Mouse (Mus musculus) ES-E14 (cell line): ENCODE results near the gene Gaa. TPM values are rescaled to one million over a fixed set of nuclear protein-coding genes. Genes with fewer than 3 reads are reported as not detected.

Experiments
- DNase-seq: peaks from one replicate; pipeline ENCODE4 v3.0.0-alpha.2; 2013; ENCODE audit warnings: low read depth, low spot score
- H3K27ac ChIP-seq: 2 replicates; pipeline ENCODE4 v1.5.1; 2012; ENCODE audit warnings: low read depth, mild to moderate bottlenecking, low read length, moderate library complexity, mixed read lengths; ENCODE audit not compliant: poor library complexity, insufficient read depth, severe bottlenecking
- H3K36me3 ChIP-seq: 2 replicates; pipeline ENCODE4 v1.6.1; 2012; ENCODE audit warnings: mild to moderate bottlenecking, low read length, moderate library complexity, mixed read lengths; ENCODE audit not compliant: control insufficient read depth, poor library complexity, insufficient read depth, severe bottlenecking
- H3K4me1 ChIP-seq, 2 experiments: fragments of 150-350 bp in 1 of 2; sonication (generic) in 1 of 2; 2 replicates each; pipeline ENCODE4 v1.6.1; 2012; ENCODE audit warnings: low read length in 2 of 2, mild to moderate bottlenecking in 1 of 2, mixed read lengths in 1 of 2; ENCODE audit not compliant: control insufficient read depth in 2 of 2, insufficient read depth in 2 of 2, poor library complexity in 1 of 2
- H3K4me3 ChIP-seq, 2 experiments: fragments of 150-350 bp in 1 of 2; sonication (generic) in 1 of 2; 2 replicates each; pipeline ENCODE4 v1.5.1; 2012; ENCODE audit warnings: low read length in 2 of 2, low read depth in 1 of 2, mild to moderate bottlenecking in 1 of 2, mixed read lengths in 1 of 2; ENCODE audit not compliant: insufficient read depth in 1 of 2, poor library complexity in 1 of 2, severe bottlenecking in 1 of 2
- H3K9ac ChIP-seq: 2 replicates; pipeline ENCODE4 v1.6.1; 2012; ENCODE audit warnings: low read depth, mild to moderate bottlenecking, low read length, mixed read lengths; ENCODE audit not compliant: poor library complexity, insufficient read depth, severe bottlenecking
- H3K9me3 ChIP-seq: fragments of 150-350 bp; sonication (generic); 2 replicates; pipeline ENCODE4 v1.6.1; 2012; ENCODE audit warnings: low read depth, mild to moderate bottlenecking, low read length; ENCODE audit not compliant: control insufficient read depth, insufficient read depth
- CHD2 ChIP-seq: IDR thresholded peaks from 2 replicates; pipeline ENCODE4 v1.6.1; 2014; ENCODE audit warnings: mild to moderate bottlenecking, low read depth, low read length, inconsistent platforms
- HCFC1 ChIP-seq: IDR thresholded peaks from 2 replicates; pipeline ENCODE4 v1.6.1; 2012; ENCODE audit warnings: low read length, inconsistent platforms, borderline replicate concordance; ENCODE audit not compliant: insufficient read depth
- MAFK ChIP-seq: IDR thresholded peaks from 2 replicates; pipeline ENCODE4 v1.6.1; 2014; ENCODE audit warnings: mild to moderate bottlenecking, low read depth, low read length, inconsistent platforms; ENCODE audit not compliant: insufficient read depth
- ZC3H11A ChIP-seq: IDR thresholded peaks from 2 replicates; pipeline ENCODE4 v1.6.1; 2012; ENCODE audit warnings: low read depth, mild to moderate bottlenecking, inconsistent platforms, low read length, borderline replicate concordance
- ZNF384 ChIP-seq: IDR thresholded peaks from 2 replicates; pipeline ENCODE4 v1.6.1; 2012; ENCODE audit warnings: low read depth, low read length, inconsistent platforms
- in situ Hi-C, 2 experiments: fragments of 600-800 bp; cut with MboI; formaldehyde crosslinking; loops; one replicate each; pipeline ENCODE4 v1.15.1; 2025; ENCODE audit warnings: low sequenced_read_pairs in 2 of 2, inconsistent platforms in 1 of 2; ENCODE audit not compliant: unreplicated experiment in 2 of 2
- total RNA-seq: library from RNA; depleted of rRNA; stranded (reverse); fragments of 300-350 nt; gene quantifications from 2 replicates; pipeline ENCODE4 v1.2.3, GENCODE M21; 2012

Gaa gene
- total RNA-seq, 1 experiment: 69.3 TPM

DNA sequence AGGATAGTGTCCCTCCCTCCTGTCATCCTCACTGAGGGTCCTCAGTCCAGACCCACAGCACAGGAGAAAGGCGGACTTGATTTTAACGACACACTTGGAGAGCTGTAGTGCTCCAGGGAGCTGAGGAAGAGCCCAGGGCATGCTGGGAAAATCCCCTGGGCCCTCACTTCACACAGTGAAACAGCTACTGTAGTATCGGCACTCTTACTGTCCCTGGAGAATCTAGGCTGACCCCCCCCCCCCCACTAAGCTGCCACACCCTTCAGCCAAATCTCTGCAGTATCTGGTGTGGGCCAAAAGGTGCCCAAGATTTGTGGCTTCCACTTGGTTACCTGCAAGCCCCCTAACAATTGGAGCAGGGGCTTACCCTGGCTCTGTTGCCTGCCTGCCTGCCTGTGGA is 30.7 kb upstream of the Gaa start:
- DNase-seq: no peak
- in situ Hi-C loops: no loop called here
- peaks cover 3 to 30% of the 10 kb centered on the region in 2 experiments; a peak in 3 of 4 replicates for H3K4me1 ChIP-seq
- no peaks in the 10 kb centered on the region for H3K36me3 ChIP-seq
- H3K9ac ChIP-seq: no peak overlapping the region
- no peak overlapping the region for H3K27ac ChIP-seq
- no peak overlapping the region for H3K4me3 ChIP-seq
- H3K9me3 ChIP-seq: no peaks in the 10 kb centered on the region
- TF ChIP-seq ZC3H11A (no peak), CHD2 (no peak), ZNF384 (no peak), MAFK (no peak), HCFC1 (no peak)

DNA sequence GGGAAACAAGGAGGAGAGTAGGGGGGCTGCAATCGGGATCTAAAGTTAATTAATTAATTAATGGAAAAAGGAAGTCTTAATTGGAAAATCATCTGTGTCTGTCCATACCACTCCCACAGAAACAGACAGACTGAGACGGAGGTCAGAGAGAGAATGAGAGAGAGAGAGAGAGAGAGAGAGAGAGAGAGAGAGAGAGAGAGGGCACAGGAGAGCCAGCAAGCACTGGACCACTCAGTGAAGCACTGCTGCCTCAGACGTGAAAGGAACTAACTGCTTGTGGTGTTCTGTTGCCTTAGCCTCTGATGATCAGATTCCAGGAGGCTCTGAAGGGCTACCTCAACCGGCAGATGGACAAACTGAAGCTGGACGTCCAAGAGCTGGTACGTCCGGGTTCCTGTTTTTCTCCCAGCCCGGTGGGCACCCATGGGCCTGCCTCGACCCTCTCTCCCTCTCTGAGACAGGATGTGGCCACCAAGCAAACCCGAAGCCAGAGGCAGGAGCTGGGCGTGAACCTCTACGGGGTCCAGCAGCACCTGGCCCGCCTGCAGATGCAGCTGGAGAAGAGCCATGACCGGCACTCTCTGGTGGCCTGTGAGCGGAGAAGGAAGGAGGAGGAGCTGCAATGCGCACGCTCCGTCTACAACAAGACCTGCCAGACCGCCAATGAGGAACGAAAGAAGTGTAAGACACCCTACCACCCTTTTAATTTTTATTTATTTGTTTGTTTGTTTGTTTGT is 30.0 kb upstream of the Gaa start:
- in situ Hi-C loops: no loop called here

DNA sequence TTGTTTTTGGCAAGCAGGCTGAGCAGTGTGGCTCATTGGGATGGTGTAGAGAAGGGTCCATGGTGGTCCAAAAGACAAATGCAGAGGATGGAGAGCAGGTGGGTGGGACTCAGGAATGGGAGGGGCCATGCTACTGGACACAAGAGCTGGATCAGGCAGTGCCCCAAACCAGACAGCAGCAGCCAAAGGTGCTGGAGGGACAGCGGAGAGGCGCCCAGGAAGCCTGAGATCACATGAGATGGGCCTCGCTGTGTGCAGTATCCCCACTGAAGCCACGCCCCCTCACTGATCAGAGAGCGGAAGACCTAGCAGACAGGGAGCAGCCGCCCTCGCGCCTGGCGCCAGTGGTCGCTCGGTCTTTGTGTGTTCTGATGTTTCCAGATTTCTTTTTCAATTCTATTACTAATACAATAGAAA is 29.4 kb upstream of the Gaa start:
- H3K4me3 ChIP-seq: peak overlapping the region in 1 of 2 experiments; percentile 35
- no peaks in the 10 kb centered on the region for H3K36me3 ChIP-seq
- H3K9ac ChIP-seq: no peak overlapping the region
- H3K27ac ChIP-seq: no peak overlapping the region
- no peak for DNase-seq
- peaks cover 3 to 38% of the 10 kb centered on the region in 2 experiments; a peak in 3 of 4 replicates for H3K4me1 ChIP-seq
- in situ Hi-C loops: no loop called here
- TF ChIP-seq CHD2 (no peak), ZC3H11A (no peak), MAFK (no peak), ZNF384 (no peak)
- H3K9me3 ChIP-seq: no peaks in the 10 kb centered on the region

More for the DNA sequence above, 30.0 kb upstream of the Gaa start:
- Histone ChIP-seq H3K9ac (peak overlapping the region; percentile 67; the same call in 1 of the 2 replicates), H3K36me3 (no peaks in the 10 kb centered on the region), H3K4me1 (peaks cover 3 to 36% of the 10 kb centered on the region in 2 experiments; a peak in 3 of 4 replicates), H3K9me3 (no peaks in the 10 kb centered on the region), H3K27ac (no peak overlapping the region), H3K4me3 (peak overlapping the region; percentile 33 to 35)
- DNase-seq: no peak
- TF ChIP-seq ZNF384 (no peak), HCFC1 (no peak), ZC3H11A (no peak), CHD2 (no peak), MAFK (no peak)

DNA sequence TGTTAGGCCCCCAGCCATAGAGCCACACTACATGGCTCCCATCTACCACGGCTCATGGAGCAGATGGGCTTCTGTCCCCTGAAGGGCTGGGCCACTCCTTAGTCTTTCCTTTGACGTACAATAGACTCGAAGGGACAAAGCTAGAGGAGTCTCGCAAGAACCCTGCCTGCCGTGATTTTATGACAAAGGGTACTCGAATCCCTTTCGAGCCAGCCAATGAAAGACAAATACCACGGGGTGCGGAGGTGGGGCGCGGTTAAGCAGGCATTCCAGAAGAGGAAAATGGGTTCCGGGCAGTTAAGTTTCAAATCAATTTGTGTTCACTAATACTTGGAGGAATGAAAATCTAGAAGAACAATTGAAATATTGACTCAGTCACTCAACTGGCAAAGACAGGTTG is 28.2 kb upstream of the Gaa start:
- TF ChIP-seq CHD2 (peak; percentile 93), HCFC1 (no peak)
- peak overlapping the region; percentile 8; the same call in 1 of the 2 replicates for H3K9ac ChIP-seq
- H3K9me3 ChIP-seq: no peaks in the 10 kb centered on the region
- in situ Hi-C loops: no loop called here
- peak overlapping the region; percentile 17 to 28; a peak in 2 of 4 replicates for H3K4me3 ChIP-seq
- DNase-seq: no peak
- peaks cover 3 to 38% of the 10 kb centered on the region in 2 experiments; a peak in 3 of 4 replicates for H3K4me1 ChIP-seq
- H3K36me3 ChIP-seq: no peaks in the 10 kb centered on the region
- no peak overlapping the region for H3K27ac ChIP-seq
